Mouse (Mus musculus) gastrocnemius, postnatal 25 days (tissue): ENCODE measurements around the gene Flywch2. TPM values are rescaled to one million over a fixed set of nuclear protein-coding genes. Genes with fewer than 3 reads are reported as not detected.

Experiments used
- DNase-seq: peaks from one replicate; pipeline ENCODE4 v3.0.0; 2022
- total RNA-seq, 2 experiments: library from RNA; stranded (reverse); gene quantifications; 1 replicate in 1 of 2; 2 replicates in 1 of 2; pipeline ENCODE4 v1.2.3; 2021

Flywch2 gene
- total RNA-seq, 2 experiments from 2014 or later = 0.56 to 0.83 TPM

- DNase-seq = peak; percentile 47
Measured at GRCm38 (mm10) chr17:23748631-23749391, 37.1 kb downstream of the Flywch2 start.

- no peak for DNase-seq
Measured at GRCm38 (mm10) chr17:23748026-23748425, 37.9 kb downstream of the Flywch2 start.

GRCm38 (mm10) chr17:23747471-23747870 is 38.4 kb downstream of the Flywch2 start:
- DNase-seq = no peak

- DNase-seq = no peak
Measured at GRCm38 (mm10) chr17:23746767-23747166, 39.1 kb downstream of the Flywch2 start.

- no peak for DNase-seq
Measured at GRCm38 (mm10) chr17:23746311-23746710, 39.6 kb downstream of the Flywch2 start.

- no peak for DNase-seq
Measured at GRCm38 (mm10) chr17:23745301-23746251, 40.3 kb downstream of the Flywch2 start, which contains the start of gene Kremen2. TSS of gene Kremen2 (minus strand) at chr17:23745833.

- DNase-seq = no peak
Measured at GRCm38 (mm10) chr17:23744651-23745050, 41.2 kb downstream of the Flywch2 start.

- no peak for DNase-seq
Measured at GRCm38 (mm10) chr17:23744076-23744475, 41.8 kb downstream of the Flywch2 start.

GRCm38 (mm10) chr17:23742941-23743340 is 42.9 kb downstream of the Flywch2 start:
- no peak for DNase-seq

- DNase-seq = no peak
Measured at GRCm38 (mm10) chr17:23742210-23742793, 43.6 kb downstream of the Flywch2 start.

- no peak for DNase-seq
Measured at GRCm38 (mm10) chr17:23741359-23742209, 44.3 kb downstream of the Flywch2 start.

- no peak for DNase-seq
Measured at GRCm38 (mm10) chr17:23740598-23741021, 45.3 kb downstream of the Flywch2 start, which contains the start of gene Paqr4. TSS of gene Paqr4 (minus strand) at chr17:23740867.

GRCm38 (mm10) chr17:23740136-23740584 is 45.7 kb downstream of the Flywch2 start:
- peak; percentile 90 for DNase-seq

GRCm38 (mm10) chr17:23739202-23740135 is 46.4 kb downstream of the Flywch2 start:
- no peak for DNase-seq

- no peak for DNase-seq
Measured at GRCm38 (mm10) chr17:23738836-23739201, 47.1 kb downstream of the Flywch2 start.

GRCm38 (mm10) chr17:23737493-23738445 is 48.1 kb downstream of the Flywch2 start:
- DNase-seq = no peak

GRCm38 (mm10) chr17:23734341-23734740 is 51.5 kb downstream of the Flywch2 start:
- no peak for DNase-seq

- no peak for DNase-seq
Measured at GRCm38 (mm10) chr17:23730441-23730840, 55.4 kb downstream of the Flywch2 start.
